Mouse (Mus musculus): ENCODE measurements around the gene Lck. TPM values are rescaled to one million over a fixed set of nuclear protein-coding genes. Genes with fewer than 3 reads are reported as not detected.
"Not testable (repeated sequence)": the region's sequence is repeated elsewhere in the genome, so short reads cannot be mapped to it uniquely, and the experiment has no call there.

Lck gene
- total RNA-seq, 2 experiments from 2014 or later, result 1.2 to 4.4 TPM

DNA sequence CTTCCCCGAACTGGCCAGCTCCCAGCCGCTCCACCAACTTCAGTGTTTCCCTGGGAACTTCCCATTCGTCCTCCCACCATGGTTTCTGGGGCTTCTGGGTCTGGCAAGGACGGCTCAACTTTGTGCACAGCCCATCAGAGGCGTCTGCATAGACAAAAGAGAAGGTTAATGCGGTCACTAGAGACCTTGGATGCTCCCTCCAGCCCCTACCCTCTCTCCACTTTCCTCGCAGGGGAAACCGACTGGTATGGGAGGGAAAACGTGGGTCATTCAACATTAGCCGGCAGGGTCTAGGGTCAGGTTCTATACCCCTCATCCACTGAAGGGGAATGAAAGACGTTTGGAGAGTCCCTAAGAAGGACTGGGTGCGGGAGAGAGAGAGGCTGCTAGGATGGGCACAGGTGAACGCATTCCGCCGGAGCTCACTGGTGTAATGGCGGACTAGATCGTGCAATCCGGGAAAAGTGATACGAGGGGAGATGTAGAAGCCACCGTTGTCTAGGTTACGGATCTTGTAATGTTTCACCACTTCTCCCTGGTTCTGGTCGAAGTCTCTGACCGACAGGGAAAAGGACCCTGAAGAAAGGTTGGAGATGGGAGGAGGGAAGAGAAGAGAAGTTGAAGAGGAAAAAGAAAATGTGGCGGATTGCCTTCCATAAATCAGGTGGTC lies 17.4 kb downstream of the Lck start:
- DNase-seq (ENCODE audit: low spot score in 2 of 2), result peak; percentile 10 to 22

GRCm38 (mm10) chr4:129555421-129555861 lies 18.0 kb downstream of the Lck start:
- peak; percentile 20 to 37 for DNase-seq (ENCODE audit: low spot score in 2 of 2)

DNA sequence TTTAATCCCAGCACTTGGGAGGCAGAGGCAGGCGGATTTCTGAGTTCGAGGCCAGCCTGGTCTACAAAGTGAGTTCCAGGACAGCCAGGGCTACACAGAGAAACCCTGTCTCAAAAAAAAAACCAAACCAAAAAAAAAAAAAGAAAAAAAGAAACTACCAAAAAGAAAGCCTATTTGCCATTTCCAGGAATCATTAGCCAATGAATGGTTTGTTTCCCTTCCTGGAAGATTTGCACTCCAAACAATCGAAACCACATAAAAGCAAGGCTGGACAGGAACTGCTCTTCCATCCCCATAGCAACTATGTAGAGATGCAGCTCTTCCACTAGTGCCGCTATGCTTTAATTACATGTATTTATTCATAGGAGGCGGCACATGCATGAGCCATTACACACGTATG lies 18.9 kb downstream of the Lck start:
- not testable (repeated sequence) for DNase-seq (ENCODE audit: low spot score in 2 of 2)

GRCm38 (mm10) chr4:129550295-129550694 lies 23.1 kb downstream of the Lck start:
- DNase-seq (ENCODE audit: low spot score in 2 of 2), result no peak

GRCm38 (mm10) chr4:129549306-129549705 lies 24.1 kb downstream of the Lck start:
- no peak for DNase-seq (ENCODE audit: low spot score in 2 of 2)

DNA sequence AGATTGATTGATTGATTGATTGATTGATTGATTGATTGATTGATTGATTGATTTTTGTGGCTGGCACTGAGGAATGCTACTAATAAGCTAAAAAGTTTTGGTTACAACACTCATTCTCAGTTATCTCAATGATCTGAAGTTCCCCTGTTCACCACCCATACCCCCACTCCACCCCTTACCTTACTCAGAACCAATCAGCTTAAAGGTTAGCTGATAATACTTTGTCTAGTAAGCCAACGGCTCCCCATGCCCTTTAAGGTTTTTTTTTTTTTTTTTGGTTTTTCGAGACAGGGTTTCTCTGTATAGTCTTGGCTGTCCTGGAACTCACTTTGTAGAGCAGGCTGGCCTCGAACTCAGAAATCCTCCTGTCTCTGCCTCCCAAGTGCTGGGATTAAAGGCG lies 25.8 kb downstream of the Lck start:
- DNase-seq (ENCODE audit: low spot score in 2 of 2), result not testable (repeated sequence)

DNA sequence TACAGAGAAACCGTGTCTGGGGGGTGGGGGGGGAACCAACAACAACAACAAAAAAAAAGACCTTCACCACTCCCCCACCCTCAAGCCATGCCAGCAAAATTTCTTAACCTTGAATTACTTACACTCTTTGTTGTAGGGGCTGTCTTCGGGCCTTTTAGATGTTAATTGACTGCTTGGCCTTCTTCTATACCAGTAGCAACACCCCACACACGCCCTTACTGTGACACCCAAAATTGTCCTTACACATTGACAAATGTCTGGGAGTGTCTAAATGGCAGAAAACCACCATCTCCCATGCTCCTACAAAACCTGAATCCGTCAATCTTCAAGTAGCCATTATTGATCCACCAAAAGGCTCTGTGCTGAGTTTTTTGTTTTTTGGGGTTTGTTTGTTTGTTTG lies 29.3 kb downstream of the Lck start:
- no peak for DNase-seq (ENCODE audit: low spot score in 2 of 2)

- DNase-seq (ENCODE audit: low spot score in 2 of 2), result peak; percentile 92 to 94
Measured at GRCm38 (mm10) chr4:129542592-129543141, 30.8 kb downstream of the Lck start, which contains the start of gene Hdac1. Gene Hdac1, minus strand, starts transcription at chr4:129542713.

GRCm38 (mm10) chr4:129541868-129542591 lies 31.4 kb downstream of the Lck start:
- DNase-seq (ENCODE audit: low spot score in 2 of 2), result peak in 1 of 2 experiments; percentile 6

- DNase-seq (ENCODE audit: low spot score in 2 of 2), result no peak
Measured at GRCm38 (mm10) chr4:129540012-129540411, 33.4 kb downstream of the Lck start.

DNA sequence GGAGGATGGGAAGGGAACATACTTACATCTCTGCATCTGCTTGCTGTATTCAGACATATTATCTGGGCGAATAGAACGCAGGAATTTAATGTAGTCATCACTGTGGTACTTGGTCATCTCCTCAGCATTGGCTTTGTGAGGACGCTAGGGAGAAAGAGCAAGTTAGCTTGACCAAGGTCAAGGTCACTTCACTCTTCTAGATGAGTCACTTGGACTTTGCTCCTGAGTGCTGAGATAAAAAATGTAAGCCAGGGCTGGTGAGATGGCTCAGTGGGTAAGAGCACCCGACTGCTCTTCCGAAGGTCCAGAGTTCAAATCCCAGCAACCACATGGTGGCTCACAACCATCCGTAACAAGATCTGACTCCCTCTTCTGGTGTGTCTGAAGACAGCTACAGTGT lies 44.5 kb downstream of the Lck start:
- not testable (repeated sequence) for DNase-seq (ENCODE audit: low spot score in 2 of 2)

GRCm38 (mm10) chr4:129525889-129526288 lies 47.6 kb downstream of the Lck start:
- no peak for DNase-seq (ENCODE audit: low spot score in 2 of 2)

DNA sequence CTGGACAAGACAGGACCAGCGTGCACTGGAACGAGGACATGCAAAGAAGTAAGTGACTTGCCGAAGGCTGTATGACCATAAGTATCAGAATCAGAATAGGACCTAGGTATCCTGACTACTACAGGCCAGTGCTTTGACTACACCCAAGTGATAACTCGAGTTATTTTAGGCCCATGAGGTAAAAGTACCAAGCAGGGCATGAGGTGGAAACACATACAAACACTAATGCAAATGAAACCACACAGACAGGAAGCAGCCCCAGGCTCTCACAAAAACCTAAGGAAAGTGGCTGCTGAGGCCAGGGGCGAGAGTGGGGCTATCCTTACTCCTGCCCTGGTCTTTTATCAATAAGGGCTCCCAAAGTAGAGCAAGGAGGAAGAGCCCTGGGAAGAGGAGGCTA lies 48.1 kb downstream of the Lck start:
- DNase-seq (ENCODE audit: low spot score in 2 of 2), result no peak

GRCm38 (mm10) chr4:129518519-129518918 lies 54.9 kb downstream of the Lck start:
- DNase-seq (ENCODE audit: low spot score in 2 of 2), result no peak

- no peak for DNase-seq (ENCODE audit: low spot score in 2 of 2)
Measured at GRCm38 (mm10) chr4:129516925-129517324, 56.5 kb downstream of the Lck start.

DNA sequence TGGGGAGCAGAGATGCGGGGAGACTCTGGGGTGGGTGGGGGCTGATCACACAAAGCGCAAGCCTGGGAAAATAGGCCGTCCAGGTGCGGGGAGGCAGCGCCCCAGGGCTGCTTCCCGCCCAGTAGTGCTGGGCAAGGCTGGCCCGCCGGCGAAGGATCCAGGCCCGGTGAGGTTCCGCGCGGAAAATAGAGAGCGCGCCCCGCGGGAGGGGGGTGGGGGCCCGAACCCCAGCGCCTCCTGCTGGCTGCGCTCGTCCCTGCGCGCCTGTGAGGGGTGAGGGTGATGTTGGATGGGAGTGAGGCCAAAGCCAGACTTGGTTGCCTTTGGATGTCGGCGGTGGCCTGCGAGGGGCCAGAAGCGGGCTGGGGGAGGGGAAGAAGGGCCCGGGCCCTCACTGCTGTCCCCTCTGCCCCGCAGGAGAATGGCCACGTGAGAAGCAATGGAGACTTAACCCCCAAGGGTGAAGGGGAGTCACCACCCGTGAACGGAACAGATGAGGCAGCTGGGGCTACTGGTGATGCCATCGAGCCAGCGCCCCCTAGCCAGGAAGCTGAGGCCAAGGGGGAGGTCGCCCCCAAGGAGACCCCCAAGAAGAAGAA lies 59.0 kb downstream of the Lck start:
- no peak for DNase-seq (ENCODE audit: low spot score in 2 of 2)

GRCm38 (mm10) chr4:129513891-129514290 lies 59.5 kb downstream of the Lck start:
- no peak for DNase-seq (ENCODE audit: low spot score in 2 of 2)

DNA sequence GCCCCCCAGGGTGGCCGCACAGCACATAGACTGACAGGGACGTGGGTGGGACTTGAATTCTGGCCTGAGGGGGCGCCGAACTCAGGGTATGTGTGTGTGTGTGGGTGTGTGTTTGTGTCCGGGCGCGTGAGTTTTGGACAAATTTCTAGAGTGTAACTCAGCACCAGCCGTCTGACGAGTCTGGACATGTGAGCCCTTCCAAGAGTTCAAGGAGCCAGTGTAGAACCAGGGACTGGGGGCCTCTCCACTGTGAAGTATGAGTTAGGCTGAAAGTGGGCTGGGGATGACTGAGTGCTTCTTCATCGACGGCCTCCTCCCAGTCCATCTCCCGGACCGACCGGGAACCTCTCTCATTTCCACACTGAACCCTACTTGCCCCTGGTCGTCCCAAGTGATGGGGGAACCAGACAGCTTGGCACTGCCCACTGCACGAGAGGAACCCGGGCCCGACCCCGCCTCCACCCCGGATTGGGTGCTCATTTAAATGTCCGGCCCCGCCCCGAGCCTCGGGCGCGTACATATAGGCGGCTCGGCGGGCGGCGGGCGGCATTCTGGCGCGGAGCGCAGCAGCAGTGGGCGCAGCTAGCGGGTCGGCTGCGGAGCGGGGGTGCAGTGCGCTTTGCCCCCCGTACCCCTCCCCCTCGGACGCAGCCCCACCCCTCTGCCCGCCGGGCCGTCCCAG lies 60.2 kb downstream of the Lck start, which contains the start of gene Marcksl1:
Gene Marcksl1 (plus strand): TSS at position 496 of the 682 bp plus-strand sequence.
- DNase-seq (ENCODE audit: low spot score in 2 of 2), result peak; percentile 43 to 44

DNA sequence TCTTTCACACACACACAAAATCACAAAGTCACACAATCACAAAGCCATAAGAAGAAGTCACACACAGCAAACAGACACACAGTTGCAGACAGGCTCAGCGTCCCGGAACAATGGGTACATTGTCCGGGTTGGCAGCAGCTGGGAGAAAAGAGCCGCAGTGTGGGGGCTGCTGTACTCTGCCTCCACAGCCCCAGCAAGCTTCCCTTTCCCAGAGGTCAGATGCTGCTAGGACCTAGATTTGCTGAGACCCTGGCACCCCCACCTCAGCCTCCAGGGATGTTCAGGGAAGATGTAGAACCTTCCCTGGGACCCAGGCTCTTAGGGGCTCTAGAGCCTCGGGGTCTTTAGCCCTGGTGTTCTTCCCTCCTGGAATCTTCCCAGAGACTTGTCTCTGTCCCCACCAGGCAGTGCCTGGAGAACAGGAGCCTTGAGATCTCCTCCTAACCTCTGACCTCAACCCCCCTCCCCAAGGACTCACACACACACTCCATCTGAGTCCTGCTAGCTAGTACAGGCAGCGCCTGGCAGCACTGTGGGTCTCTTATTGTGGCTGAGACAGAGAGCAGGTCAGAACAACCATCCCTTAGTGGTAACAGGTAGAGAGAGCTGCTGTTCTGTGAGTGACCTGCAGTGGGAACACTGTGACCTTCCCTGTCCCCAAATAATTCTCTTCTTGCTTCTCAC lies 61.9 kb downstream of the Lck start:
- DNase-seq (ENCODE audit: low spot score in 2 of 2), result no peak

DNA sequence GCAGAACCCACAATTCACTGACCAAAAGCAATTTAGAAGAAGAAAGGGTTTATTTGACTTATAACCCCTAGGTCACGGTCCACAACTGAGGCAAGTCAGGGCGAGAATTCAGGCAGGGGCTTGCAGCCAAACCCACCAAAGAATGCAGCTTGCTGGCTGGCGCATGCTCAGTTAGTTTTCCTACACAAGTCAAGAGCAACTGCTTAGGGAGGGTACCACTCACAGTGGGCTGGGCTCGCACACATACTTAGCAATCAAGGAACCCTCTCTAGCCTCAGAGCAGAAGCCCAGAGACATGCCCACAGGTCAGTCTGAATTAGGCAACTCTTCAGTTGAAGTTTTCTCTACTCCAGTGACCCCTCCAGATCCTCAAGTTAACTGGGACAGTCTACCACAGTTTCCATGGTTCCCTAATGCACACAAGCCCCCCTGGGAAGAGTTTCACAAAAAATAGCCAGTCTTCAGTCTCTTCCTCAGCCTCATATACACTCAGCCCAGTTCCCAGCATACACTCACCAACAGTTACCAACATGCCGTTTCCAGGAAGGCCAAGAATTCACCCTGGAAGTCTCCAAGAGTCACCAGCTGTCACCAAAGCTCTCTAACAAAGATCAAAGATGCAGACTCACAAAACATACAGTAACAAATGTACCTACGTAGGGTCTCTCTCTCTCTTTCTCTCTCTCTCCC lies 62.6 kb downstream of the Lck start:
- no peak for DNase-seq (ENCODE audit: low spot score in 2 of 2)

Data from left cerebral cortex, adult 18-20 months (tissue).